Mouse (Mus musculus) thymus, postnatal 10 days (tissue): Measurements from ENCODE around the gene Tacc2.

Source experiments
- DNase-seq, 2 experiments: peaks; one replicate each; pipeline ENCODE4 v3.0.0; 2021; ENCODE audit warnings: low spot score in 2 of 2

Tacc2 gene

DNA sequence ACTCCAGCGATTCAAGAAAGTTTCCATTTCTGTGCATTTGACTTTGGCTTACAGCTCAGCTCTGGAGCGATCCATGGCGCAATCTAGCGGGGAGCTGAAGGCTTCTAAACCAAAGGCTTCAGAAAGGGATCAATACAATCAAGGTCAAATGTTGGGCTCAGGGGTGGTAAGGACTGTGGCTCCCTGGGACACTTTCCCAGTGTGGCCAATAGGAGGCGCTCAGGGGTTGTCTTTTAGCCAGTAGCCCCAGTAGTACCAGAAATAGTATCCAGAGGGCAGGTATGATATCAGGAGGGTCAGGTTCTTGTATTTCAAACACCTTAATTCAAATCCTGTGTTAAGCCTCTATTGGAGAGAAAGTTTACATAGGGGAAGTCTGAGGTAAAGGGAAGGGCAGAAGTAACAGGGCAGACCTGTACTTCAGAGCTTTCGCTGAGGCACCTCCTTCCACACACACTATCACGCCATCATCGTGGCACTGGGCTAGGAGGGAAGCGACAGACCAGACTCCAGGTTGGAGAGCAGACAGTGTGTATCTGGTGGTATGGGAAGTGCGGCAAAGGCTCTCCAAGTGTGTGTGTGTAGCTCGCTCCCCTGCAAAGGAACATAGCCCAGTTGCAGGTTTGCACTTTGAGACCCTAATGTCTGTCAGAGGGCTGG lies 196.1 kb downstream of the Tacc2 start:
- DNase-seq = peak; percentile 27 to 68

DNA sequence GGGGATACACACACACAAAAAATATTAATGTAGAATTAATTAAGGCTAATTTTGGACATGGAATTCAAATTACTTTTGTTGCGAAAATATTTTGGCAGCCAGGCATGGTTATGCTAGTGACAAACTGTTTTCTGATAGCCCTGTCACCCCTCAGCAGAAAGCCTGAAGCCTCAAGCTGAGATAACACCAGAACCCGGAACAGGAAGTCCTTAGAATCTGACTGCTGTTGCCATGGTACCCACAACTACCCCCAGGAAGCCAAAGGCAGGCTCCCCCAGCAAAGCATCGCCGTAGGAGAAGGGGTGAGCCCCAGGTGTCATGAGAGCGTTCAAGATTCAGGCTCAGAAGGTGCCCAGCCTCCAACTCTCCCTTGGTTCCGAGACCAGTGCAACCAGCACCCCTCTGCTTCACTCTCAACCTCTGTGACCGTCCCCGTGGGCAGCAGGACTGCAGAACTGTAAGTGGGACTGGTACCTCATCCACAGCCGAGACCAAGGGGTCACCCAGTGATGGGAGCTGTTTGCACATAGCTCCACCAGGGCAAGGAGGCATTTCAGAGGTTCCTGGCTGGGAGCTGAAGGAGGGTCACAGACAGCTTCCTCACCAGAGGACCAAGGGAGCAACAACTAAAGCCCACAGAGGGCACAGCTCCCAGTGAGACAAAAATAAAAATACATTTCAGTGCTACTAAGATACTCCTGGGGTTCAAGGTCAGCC lies 196.8 kb downstream of the Tacc2 start, which contains the start of gene Btbd16:
Btbd16 (plus strand) TSS at position 156 of the 717 bp plus-strand sequence.
- peak; percentile 40 to 42 for DNase-seq

DNA sequence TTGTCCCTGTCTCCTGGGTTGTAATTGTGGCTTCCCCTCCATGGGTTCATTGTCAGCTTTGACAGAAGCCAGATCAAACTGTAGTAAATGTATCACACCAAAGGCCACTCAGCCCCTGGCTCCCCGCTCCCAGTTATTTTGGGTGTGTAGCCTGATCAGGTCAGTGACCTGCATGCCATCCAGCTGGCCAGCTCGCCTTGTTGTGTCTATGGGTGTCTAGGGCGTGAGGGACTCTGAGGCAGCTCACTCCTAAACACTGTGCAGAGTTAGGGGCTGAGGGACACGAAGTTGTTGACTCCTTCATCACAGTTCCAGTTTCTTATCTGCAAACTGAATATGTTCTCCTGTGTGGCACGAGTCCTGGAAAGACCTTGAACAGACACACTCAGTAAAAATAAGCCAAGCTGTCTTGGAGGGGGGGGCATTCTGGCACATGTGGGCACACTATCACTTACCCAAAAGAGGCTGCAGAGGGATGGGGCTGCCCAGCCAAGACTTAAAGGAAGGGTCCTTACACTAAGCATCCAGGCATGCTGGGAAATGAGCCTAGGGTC lies 203.7 kb downstream of the Tacc2 start:
- DNase-seq = no peak

DNA sequence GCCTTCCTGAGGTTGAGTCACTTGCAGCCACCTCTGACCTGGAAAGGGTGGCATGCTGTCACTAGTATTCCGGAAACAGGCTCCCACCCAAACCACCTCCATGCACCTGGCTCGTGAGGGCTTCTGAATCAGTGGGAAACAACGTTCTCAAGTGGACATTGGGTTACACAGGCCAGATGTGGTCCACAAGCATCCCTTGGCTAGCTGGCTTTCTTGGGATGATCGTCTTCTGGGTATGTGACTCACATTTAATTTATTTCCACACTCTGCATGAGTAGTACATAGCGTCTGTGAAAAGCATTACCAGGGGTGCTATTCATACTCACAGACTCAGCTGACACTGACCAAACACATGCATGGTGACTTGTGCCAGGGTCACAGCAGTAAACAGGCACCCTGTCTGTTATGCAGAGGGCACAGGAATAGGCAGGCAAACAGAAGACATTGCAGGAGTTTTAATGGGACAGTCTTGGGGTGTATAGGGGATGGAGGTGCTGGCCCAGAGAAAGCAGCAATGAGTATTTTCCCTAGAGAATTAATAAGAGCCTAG lies 205.3 kb downstream of the Tacc2 start:
- no peak for DNase-seq

DNA sequence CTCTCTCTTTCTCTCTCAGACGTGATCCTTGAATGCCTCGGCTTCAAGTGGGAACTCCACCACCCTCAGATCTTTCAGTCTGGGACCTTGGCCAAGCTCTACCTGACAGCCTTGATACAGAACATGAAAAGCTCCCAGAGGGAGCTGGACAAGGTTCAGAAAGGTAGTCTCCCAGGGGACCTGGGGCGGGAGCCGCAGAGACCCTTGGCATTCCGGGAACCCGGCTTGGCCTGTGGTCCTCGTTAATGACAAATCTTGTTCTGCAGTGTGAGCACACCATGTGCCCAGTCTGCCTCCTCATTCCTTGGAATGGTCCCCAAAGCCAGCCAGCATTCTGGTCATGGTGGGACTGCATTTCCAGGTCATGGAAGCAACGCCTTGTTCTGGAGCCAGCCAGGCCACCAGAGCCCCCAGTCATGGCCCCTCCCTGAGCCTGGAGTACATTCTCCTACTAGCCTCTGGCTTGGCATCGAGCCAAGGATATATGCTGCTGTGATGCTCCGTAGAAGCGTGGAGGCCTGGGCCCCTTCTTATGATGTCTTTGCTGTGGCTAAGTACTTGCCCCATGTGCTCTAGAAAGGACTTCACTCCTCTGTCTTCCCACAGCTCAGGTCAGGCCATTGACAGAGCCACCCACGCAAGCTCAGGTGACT lies 208.8 kb downstream of the Tacc2 start:
- DNase-seq = no peak

DNA sequence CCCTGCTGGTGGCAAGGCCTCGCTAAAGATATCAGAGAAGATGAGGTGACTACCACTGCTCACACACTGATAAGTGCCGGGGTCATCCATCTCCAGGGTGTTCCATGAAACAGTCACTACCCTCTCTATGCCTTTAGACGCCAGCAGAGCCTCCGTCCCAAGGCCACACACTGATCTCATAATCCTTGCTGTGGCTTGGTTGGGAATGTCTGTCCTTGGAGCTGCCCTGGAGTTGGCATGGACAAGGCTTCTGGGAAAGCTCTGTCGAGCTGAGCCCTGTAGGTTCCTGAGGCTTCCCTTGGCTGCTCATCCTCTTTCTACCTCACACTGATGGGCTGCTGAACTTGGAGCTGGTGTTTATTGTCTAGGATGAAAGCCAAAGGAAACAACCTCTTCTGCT lies 209.5 kb downstream of the Tacc2 start:
- DNase-seq = no peak

DNA sequence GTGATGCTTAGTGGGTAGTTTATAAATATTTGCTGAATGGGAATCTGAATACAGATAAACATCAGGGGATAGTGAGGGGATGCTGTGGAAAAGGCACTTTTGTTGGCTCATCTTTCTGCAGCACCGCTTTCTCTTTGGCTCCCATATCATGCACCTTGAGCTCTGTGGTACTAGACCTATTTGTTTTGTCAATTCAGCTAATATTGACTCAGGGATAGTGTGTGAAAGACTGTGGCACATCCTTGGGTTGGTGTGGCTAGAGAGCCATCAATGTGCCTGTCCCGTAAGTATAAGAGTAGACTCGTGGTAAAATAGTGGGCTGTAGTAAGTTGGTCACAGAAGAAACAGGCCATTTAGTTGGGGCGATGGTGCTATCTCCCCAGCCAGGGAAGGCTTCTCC lies 210.3 kb downstream of the Tacc2 start:
- no peak for DNase-seq

DNA sequence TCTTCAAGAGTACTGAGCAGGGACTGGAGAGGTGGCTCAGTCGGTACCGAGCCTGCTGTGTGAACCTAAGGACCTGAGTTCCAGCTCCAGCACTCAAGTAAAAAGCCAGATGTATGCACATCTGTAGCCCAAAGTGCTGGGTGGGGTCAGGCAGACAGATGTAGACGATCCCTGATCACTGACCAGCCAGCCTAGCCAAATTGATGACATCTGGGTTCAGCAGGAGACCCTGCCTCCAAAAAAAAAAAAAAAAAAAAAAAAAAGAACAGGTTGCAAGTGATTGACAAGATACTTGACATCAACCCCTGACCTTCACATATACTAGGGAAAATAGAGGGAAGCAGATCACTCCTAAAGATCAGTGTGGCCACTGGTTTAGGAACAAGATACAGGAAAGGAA lies 211.7 kb downstream of the Tacc2 start:
- no peak for DNase-seq

DNA sequence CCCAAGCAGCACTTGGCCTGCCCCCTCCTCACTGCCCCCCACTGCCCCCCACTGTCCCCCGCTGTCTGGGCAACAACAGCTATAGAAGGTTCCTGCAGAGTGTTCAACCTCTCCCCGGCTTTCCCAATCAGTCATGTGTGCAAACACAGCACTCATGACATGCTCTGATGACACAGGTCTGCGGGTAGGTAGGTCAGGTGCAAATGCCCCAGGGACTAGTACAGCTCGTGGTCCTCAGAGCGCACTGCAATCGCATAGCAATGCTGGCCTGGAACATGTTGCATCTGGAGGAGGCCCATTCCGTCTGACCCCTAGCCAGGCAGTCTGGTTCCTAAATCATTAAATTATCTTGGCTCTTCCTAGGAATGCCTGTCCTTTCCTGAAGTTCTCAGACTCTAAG lies 212.2 kb downstream of the Tacc2 start:
- DNase-seq = no peak

DNA sequence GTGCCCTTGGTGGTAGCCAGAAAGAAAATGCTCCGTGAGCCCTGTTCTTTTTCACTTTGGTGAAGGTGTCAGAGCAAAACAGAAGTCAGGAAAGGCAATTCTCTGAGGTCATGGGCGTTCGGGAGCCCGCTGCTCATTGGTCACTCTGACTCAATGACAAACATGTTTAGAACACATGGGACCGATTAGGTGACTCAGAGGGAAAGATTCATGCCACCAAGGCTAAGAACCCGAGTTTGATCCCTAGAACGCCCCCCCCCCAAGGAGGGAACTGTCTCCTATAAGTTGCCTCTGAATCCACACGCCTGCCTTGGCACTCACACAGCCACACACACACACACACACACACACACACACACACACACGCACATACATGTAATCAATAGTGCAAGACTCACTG lies 216.4 kb downstream of the Tacc2 start:
- DNase-seq = no peak

DNA sequence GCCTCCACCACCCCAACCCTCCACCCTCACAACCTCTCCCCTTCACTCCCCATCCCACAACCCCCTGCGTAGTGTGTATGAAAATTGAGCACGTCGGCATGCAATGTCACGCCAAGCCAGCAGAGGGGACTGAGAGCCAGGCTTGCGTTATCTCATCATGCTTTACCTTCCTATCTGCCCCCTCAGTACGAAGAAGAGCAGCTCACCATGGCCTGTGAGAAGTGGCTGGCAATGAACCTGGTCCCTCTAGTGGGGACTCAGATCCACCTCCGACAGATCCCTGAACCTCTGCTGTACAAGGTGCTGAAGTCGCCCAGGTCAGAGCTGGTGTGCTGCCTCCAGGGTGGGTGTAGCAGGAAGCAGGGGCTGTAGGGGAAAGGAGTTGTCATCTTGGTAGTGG lies 219.5 kb downstream of the Tacc2 start:
- peak in 1 of 2 experiments; percentile 44 for DNase-seq

DNA sequence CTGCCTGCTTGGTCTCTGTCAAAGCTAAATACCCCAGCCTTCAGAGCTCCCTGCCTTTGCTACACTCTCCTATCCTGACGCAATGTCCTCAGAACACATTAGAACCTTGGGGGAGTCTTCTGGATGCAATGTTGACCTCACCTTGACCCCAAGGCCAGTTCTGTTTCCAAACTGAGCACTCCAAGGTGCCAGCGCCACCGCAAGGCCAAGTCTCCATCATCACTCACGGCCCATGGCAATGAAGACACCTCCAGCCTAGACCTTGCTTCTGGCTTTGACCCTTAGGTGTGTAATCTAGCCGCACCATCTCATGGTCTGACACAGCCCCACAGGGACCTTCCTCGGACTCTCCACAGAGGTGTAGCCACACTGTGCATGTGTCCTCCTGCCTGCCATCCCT lies 220.3 kb downstream of the Tacc2 start:
- DNase-seq = no peak

DNA sequence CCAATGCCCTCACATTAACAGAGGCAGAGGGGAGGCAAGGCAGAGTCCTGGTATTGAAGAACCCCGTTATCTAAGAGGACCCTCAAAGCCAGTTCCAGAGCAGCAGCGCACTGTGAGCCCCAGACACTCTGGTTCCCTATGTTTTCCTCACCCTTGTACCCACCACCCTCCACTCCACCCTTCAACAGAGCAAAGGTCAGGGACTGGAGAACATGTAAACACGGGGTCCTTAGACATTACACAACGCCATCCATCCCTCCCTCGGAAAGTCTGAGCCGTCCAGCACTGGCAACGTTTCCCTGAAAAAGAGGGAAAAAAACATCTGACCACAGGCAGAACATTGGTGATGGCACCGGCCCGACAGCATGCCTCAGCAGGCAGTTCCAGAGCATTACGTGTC lies 222.2 kb downstream of the Tacc2 start:
- no peak for DNase-seq

DNA sequence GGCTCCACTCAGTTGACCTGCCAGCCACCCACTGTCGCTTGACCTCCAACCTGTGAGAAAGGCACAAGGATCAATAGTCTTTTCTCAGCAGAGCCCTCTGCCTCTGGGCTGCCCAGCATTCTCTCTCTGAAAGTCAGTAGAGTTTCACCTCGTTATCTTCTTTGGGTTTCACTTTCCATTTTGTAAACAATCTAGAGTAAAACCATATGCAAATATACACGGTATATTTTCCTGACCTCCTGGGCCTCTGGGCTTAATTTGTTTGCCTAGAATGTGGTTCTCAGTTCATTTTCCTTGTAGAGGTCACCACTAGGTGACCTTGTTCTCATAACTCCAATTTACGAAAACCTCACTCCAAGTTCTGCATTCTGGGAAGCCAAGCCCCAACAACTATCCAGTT lies 223.4 kb downstream of the Tacc2 start:
- no peak for DNase-seq

DNA sequence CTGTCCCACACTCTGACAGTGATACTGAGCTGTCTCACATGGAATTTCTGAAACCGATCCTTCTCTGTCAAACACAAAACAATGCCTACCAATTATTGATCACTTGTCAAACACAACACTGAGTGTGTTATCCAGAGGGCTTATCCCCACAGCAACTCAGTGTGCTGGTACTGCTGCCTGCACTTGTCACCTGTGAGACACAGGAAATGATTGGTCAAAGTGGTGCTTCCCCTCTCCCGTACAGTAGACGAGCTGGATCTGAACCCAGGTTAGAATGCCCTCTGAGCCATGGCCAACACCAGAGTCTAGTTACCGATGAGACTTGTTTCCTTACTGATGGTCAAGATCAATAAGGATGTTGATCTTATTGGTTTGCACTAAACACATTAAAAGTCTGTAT lies 224.6 kb downstream of the Tacc2 start:
- DNase-seq = no peak

DNA sequence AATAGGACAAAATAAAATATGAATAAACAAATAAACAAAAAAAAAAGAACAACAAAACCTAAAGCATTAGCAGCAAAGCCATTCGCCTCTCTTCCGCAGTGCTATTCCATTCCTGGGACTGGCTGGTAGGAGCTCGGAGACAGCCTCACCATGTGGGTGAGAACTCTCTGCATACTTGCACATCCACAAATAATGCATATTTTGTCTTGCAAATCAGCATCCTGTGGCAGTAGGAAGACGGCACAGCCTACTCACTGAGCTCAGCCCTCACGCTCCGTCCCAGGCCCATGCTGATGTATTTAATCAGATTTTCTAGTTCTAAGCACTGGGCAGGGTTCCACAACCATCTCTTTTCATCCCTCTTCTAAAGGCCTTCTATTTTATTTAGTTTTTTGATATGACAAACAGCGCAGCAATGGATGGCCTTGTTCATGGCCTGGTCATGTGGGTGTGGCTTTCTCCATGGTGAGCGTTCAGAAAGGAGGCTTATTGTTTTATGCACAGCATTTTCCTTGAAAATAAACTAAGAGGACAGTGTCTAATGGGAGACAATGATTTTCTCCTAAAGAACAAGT lies 226.1 kb downstream of the Tacc2 start:
- DNase-seq = no peak

DNA sequence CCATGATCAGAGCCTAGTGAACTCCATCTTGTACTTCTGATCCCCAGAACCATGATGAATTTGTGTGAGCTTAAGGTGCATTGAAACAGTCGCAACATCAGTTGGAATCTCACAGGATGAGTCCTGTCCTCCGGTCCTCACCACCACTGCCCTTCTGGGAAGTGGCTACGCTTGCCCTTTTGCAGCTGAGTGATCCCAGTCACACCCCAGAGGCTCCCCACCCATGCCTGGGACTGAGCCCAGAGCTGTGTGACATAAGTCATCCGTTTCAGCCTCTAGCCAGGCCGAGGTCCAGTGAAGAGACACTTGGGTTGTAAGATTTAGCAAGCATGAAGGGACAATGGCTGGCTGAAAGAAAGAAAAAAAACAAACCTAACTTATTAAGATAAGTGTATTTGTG lies 227.8 kb downstream of the Tacc2 start:
- no peak for DNase-seq

DNA sequence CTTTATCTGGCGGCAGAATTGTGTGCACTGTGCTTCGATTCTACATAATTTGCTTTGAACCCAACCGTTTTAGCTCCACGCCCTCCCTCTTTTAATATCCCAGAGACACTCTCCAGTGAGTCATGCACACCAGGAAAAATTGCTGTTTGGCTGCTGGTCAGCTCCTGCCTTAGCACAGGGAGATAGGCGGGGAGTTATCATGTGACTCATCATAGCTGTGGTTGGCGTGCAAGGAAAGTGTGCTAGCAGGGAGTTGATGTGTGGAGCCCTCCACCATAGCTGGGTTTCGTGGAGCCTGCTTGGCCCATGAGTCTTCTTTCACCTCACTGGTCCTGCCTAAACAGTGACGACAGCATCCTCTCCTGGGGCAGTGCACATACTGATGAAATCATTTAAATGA lies 230.5 kb downstream of the Tacc2 start:
- no peak for DNase-seq

DNA sequence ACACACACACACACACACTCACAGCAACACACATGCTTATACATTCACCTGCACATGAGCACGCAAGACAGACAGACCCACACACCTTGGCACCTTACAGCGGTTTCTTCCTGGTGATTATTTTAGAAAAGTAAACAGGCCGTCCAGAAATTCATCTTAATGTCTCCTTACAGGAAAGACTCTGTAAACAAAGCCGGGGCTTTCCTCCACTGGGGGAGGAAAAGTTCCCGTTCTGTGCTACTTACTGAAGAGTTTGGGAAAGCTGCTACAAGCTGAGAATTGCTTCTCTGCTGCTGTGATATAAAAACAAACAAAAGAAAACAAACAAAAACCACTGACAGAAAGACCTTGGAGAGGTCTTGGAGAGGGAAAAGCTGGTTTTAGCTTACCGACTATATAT lies 231.5 kb downstream of the Tacc2 start:
- DNase-seq = no peak

DNA sequence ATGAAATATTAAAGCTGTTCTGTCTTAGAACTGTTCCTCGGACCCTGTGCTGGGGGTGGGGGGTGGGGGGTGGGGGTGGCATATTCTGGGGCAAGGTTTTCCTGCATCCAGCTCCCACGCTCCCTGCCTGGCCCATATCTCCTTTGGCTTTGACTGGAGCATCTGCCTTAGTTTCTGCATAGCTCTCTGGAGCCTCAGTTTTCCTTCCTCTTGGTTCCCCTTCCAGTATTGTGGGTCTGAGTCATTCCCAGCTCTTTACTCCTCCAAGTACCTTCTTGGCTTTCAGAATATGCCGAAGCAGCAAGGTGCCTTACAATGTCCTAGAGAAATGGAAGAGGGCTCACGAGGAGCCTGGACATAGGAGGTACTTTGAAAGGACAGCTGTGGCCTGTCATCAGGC lies 233.0 kb downstream of the Tacc2 start:
- no peak for DNase-seq

DNA sequence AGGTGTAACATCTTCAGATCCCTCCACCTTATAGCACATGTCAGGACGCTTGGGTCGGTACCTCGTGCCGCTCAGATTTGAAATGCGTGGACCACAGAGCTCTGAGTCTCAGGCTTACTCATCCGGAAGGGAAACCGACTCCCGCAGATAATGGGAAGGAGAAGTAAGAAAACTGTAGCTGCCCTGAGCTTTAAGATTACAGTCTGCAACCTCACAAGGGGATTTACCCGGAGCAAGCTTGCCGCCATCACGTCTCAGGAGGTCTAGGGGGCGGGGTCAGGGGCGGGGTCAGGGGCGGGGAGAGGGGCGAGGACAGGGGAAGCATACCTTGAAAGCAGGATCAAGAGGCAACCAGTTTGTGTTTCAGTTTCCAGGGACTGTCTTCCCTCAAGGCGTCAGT lies 235.2 kb downstream of the Tacc2 start:
- DNase-seq = no peak
